Mouse (Mus musculus) hindlimb bud, embryonic 11.5 days (tissue): ENCODE measurements at regions not wholly inside any gene's neighbourhood (a gene's known extent, or its start where the extent isn't known, plus 50 kb on each side); places are given as distances from the start of the nearest gene placed in this dataset.

Experiments used
- DNase-seq: peaks from one replicate; pipeline ENCODE4 v3.0.0-alpha.2; 2012; ENCODE audit warnings: low read depth, low spot score; ENCODE audit errors: extremely low spot score

- DNase-seq, result no peak
Observed at GRCm38 (mm10) chr13:97523523-97524412, 236.7 kb downstream of the Gm10260 start.

DNA sequence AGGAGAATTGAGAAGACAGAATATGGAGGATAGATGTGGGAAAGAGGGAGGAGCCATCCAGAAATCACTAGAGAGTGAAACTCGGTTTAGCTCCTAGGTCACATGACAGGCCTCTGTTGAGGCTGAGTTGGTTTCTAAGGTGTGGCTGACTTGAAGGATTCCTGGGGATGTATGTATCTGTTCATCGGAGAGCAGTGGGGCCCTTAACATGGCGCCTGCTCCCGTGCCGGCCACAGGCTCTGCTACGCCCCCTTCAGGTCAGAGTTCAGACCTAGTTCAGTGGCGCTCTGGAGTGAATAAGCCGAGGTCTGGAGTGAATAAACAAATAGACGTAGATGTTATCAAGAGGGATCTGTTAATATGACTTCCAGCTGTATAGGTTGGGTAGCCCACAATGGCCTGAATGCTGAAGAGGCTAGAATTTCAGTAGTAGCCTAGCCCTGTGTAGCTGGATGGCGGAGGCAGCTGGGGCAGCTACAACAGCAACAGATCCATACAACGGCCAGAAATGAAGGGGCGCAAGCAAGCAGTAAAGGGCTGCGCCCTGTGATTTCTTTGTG lies 239.4 kb downstream of the Gm10260 start:
- no peak for DNase-seq

- no peak for DNase-seq
Observed at GRCm38 (mm10) chr13:97516731-97517130, 243.7 kb downstream of the Gm10260 start.

GRCm38 (mm10) chr13:97514421-97515066 lies 245.9 kb downstream of the Gm10260 start:
- no peak for DNase-seq

- no peak for DNase-seq
Observed at GRCm38 (mm10) chr13:97512521-97512920, 247.9 kb downstream of the Gm10260 start.

DNA sequence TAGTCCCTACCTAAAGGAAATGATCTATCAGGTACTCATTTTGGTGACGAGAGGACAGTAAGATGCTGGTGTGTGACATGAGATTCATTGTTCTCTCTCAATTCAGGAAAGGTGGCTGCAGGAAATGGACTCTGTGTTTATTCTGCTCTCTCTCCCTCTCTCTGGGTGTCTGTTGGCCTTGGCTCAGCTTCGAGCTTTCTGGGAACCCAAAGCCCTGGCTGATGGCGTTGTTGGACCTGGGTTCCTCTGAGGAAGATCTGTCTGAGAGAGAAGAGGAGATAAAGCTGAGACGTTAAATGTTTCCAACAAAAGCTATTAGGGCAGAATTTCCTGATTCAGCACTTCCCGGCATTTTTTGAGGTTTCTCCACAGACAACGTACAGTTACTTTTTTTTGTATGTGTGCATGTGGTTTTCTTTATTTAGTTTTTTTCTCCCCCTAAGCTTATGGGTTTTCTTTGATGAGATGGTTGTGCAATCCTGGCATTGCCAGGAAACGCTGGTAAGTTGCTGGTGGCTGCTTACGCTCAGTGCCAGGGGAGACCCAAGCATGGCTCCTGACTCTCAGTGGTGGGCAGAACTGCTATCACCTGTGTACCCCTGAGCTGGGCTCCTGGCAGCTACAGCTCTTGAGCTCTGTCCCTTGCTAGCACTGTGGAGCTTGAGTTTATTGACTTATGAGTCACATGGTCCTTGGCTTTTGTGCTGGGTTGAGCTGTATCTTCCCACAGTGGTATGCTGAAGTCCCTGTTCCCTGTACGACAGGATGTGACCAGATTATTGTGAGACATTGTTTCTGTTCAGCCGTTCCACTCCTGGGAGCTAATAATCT lies 249.8 kb downstream of the Gm10260 start:
- no peak for DNase-seq

DNA sequence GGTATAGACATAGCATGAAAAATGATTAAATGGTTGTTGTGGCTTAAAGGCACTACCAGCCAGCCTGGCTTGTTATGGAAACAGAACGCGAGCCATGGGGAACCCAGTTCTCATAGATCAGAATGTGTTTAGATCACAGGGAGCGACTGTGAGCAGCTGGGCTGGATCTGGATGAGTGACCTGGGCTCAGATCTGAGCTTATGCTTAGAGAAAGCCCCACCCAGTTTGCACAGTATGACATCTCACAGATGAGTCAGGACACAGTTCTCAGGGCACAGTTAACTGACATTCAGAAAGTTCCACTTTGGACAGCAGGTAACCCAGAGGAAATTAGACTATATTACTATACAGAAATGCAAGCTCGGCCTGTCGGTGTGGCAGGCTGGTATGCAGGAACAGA lies 255.5 kb downstream of the Gm10260 start:
- no peak for DNase-seq

- no peak for DNase-seq
Observed at GRCm38 (mm10) chr13:97503955-97504739, 256.3 kb downstream of the Gm10260 start.

GRCm38 (mm10) chr13:97503391-97503790 lies 257.0 kb downstream of the Gm10260 start:
- DNase-seq, result no peak

DNA sequence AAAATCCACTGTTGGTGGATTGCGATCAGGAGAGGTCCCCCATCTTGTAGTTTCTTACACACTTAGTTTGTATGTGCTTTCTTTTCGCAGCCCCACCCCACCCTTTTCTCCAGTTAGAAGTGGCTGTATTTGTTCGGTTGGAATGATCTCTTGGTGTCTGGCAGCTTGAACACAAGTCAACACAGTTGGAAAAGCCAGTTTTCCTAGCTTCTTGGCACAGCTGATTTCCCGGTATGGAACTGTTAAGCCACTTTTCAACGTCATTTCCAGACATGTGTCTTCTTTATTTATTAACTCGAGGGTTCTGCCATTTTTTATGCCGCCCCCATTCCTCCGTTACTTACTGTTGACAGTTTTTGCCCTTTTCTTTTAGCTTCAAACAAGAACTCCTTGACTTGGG lies 259.2 kb downstream of the Enc1 start:
- no peak for DNase-seq

GRCm38 (mm10) chr13:97498981-97499380 lies 258.1 kb downstream of the Enc1 start:
- DNase-seq, result no peak

- no peak for DNase-seq
Observed at GRCm38 (mm10) chr13:97497928-97498327, 257.0 kb downstream of the Enc1 start.

DNA sequence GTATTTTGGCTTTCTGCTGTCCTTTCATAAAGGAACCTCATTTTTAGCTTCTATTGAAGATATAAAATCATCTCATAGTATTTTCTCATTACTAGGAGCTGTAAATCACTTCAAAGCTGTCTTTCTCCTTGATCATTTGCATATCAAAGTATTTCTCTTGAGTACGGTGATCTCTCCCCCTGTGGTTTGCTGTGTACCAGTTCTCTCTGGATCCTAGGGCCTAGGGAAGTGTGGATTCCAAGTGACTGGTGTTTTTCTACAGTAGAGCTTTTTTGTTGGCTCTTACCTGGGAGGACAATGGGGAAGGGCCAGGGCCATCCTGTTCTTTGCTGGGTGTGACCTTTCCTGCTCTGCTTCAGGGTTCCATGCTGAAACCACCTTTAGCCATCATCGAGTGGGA lies 253.9 kb downstream of the Enc1 start:
- DNase-seq, result no peak

DNA sequence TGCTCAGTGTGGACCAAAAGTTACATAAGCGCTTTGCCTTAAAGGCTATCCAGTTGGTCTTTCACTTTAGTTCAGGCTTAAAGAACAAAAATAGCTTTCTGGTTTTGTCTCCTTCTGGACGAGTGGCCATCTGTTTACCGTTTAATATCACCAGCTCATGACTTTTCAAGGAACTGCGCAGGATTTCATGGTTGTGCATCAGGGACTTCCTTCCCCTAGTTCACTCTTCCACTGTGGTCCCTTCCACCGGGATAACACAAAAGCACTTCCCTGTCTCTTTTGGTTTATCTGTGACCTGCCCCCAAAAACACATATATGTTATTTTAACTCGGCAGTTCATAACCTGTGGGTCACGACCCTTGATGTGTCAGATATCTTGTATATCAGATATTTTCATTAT lies 252.9 kb downstream of the Enc1 start:
- no peak for DNase-seq

- DNase-seq, result no peak
Observed at GRCm38 (mm10) chr13:97492958-97493735, 252.2 kb downstream of the Enc1 start.

GRCm38 (mm10) chr13:97491865-97492847 lies 251.3 kb downstream of the Enc1 start:
- DNase-seq, result no peak

DNA sequence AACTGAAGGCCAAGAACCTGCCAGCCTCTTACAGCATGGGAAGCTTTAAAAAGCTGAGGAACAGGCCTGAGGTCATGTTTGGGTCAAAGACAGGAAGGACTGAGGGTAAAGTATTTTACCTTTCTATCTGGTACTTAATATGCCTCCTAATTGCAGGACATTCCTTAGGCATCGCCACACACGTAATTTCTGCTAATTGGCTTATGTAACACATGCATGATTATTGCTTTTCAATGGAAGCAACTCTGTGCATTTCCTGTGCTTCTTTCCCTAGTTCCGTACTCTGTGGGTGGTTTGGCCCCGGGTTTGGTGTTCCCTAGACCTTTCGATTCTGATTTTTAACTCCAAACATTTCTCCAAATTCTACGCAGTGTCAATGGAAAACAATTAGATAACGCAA lies 249.2 kb downstream of the Enc1 start:
- DNase-seq, result no peak

- no peak for DNase-seq
Observed at GRCm38 (mm10) chr13:97489721-97490120, 248.8 kb downstream of the Enc1 start.
